Mouse (Mus musculus): ENCODE data around the gene Cela1. TPM values are rescaled to one million over a fixed set of nuclear protein-coding genes. Genes with fewer than 3 reads are reported as not detected.
A peak's percentile ranks its signal among the peaks of the same experiment; 100 is the strongest.

Gene Cela1
- total and polyA plus RNA-seq, 2 experiments from 2014 or later: 2.0 TPM

- H3K9me3 ChIP-seq (ENCODE audit: low read length): no peaks in the 10 kb centered on the region
- H3K4me2 ChIP-seq (ENCODE audit: low read depth, low read length, poor library complexity, severe bottlenecking): peak overlapping the region; percentile 20
- H3K9ac ChIP-seq (replicated peaks; ENCODE audit: low read length, poor library complexity, severe bottlenecking): no peak overlapping the region
- H3K27ac ChIP-seq (ENCODE audit: low read depth, low read length): no peak overlapping the region
- WGBS: 10% methylated on average over 17 of the region's 17 CpGs
- H3K27me3 ChIP-seq (ENCODE audit: insufficient read depth, low read length): 0 out of 2 replicates have a peak, but pooled peaks cover 6% of the 10 kb centered on the region
- ATAC-seq (ENCODE audit: low FRiP score) (no peak), DNase-seq (ENCODE audit: low spot score) (no peak)
- H3K4me3 ChIP-seq (ENCODE audit: low read depth, low read length): no peak overlapping the region
- TF ChIP-seq CTCF (IDR thresholded peaks at IDR 0.05): no peak
- H3K36me3 ChIP-seq (ENCODE audit: insufficient read depth, low read length): no peaks in the 10 kb centered on the region
- no peaks in the 10 kb centered on the region; the same call in 1 of the 2 replicates for H3K4me1 ChIP-seq (ENCODE audit: insufficient read depth, low read length)
Measured at GRCm38 (mm10) chr15:100703913-100704312, 16.2 kb upstream of the Cela1 start.

DNA sequence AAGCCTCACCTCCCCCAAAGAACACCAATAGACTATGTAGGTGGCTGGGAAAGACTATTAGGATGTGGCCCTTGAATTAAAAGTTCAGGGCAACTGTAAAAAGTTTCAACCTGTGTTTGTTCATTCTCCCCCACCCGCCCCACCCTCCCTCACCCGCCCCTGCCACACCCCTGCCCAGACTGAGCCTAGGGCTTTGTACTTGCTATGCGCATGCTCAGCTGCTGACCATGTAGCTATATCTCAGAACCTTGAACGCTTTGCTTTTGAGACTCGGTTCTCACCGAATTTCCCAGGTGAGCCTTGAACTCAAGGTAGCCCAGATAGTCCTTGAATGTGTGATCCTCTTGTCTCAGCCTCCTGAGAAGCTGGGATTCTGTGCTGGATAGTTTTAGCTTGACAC is 14.1 kb upstream of the Cela1 start:
- ATAC-seq (ENCODE audit: low FRiP score) (no peak), DNase-seq (ENCODE audit: low spot score) (no peak)
- WGBS: 80% methylated on average over 6 of the region's 6 CpGs
- H3K4me2 ChIP-seq (ENCODE audit: low read depth, low read length, poor library complexity, severe bottlenecking): no peak overlapping the region
- no peaks in the 10 kb centered on the region; the same call in 1 of the 2 replicates for H3K4me1 ChIP-seq (ENCODE audit: insufficient read depth, low read length)
- no peak overlapping the region for H3K4me3 ChIP-seq (ENCODE audit: low read depth, low read length)
- H3K27me3 ChIP-seq (ENCODE audit: insufficient read depth, low read length): 0 out of 2 replicates have a peak, but pooled peaks cover 6% of the 10 kb centered on the region
- no peak overlapping the region for H3K27ac ChIP-seq (ENCODE audit: low read depth, low read length)
- TF ChIP-seq CTCF (IDR thresholded peaks at IDR 0.05): no peak
- no peaks in the 10 kb centered on the region for H3K9me3 ChIP-seq (ENCODE audit: low read length)
- no peaks in the 10 kb centered on the region for H3K36me3 ChIP-seq (ENCODE audit: insufficient read depth, low read length)
- no peak overlapping the region for H3K9ac ChIP-seq (replicated peaks; ENCODE audit: low read length, poor library complexity, severe bottlenecking)

- TF ChIP-seq CTCF (IDR thresholded peaks at IDR 0.05): no peak
Measured at GRCm38 (mm10) chr15:100701108-100701507, 13.4 kb upstream of the Cela1 start.

GRCm38 (mm10) chr15:100700424-100700823 is 12.7 kb upstream of the Cela1 start:
- Histone ChIP-seq H3K4me3 (ENCODE audit: low read depth, low read length) (no peak overlapping the region), H3K9me3 (ENCODE audit: low read length) (no peaks in the 10 kb centered on the region), H3K9ac (replicated peaks; ENCODE audit: low read length, poor library complexity, severe bottlenecking) (no peak overlapping the region), H3K27ac (ENCODE audit: low read depth, low read length) (no peak overlapping the region), H3K27me3 (ENCODE audit: insufficient read depth, low read length) (0 out of 2 replicates have a peak, but pooled peaks cover 6% of the 10 kb centered on the region), H3K4me2 (ENCODE audit: low read depth, low read length, poor library complexity, severe bottlenecking) (no peak overlapping the region), H3K4me1 (ENCODE audit: insufficient read depth, low read length) (no peaks in the 10 kb centered on the region; the same call in 1 of the 2 replicates), H3K36me3 (ENCODE audit: insufficient read depth, low read length) (no peaks in the 10 kb centered on the region)
- TF ChIP-seq CTCF (IDR thresholded peaks at IDR 0.05): no peak
- WGBS: 85% methylated on average over 5 of the region's 5 CpGs
- DNase-seq (ENCODE audit: low spot score) (no peak), ATAC-seq (ENCODE audit: low FRiP score) (no peak)

More at GRCm38 (mm10) chr15:100701108-100701507, 13.4 kb upstream of the Cela1 start:
- WGBS: 61% methylated on average over 10 of the region's 10 CpGs
- Histone ChIP-seq H3K4me3 (ENCODE audit: low read depth, low read length) (no peak overlapping the region), H3K9me3 (ENCODE audit: low read length) (no peaks in the 10 kb centered on the region), H3K4me1 (ENCODE audit: insufficient read depth, low read length) (no peaks in the 10 kb centered on the region; the same call in 1 of the 2 replicates), H3K27me3 (ENCODE audit: insufficient read depth, low read length) (0 out of 2 replicates have a peak, but pooled peaks cover 6% of the 10 kb centered on the region), H3K27ac (ENCODE audit: low read depth, low read length) (no peak overlapping the region), H3K9ac (replicated peaks; ENCODE audit: low read length, poor library complexity, severe bottlenecking) (no peak overlapping the region), H3K4me2 (ENCODE audit: low read depth, low read length, poor library complexity, severe bottlenecking) (no peak overlapping the region), H3K36me3 (ENCODE audit: insufficient read depth, low read length) (no peaks in the 10 kb centered on the region)
- no peak for ATAC-seq (ENCODE audit: low FRiP score)
- DNase-seq (ENCODE audit: low spot score): no peak

DNA sequence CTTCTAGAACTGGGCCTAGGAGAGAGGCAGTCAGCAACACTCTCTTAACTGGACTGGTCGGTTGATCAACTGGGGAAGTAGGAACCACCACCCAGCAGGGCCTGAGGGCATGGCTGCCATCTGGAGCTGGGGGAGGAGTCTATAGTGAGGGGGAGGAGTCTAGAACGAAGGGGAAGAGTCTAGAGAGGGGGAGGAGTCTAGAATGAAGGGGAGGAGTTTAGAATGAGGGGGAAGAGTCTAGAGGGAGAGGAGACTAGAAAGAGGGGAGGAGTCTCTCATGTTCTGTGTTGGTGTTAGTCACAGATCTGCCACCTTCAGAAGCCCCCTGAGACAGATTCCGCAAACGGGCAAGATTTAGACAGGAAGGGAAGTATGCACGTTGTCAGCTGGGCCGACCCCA is 11.7 kb upstream of the Cela1 start:
- Histone ChIP-seq H3K27me3 (ENCODE audit: insufficient read depth, low read length) (0 out of 2 replicates have a peak, but pooled peaks cover 3% of the 10 kb centered on the region), H3K36me3 (ENCODE audit: insufficient read depth, low read length) (no peaks in the 10 kb centered on the region), H3K4me3 (ENCODE audit: low read depth, low read length) (no peak overlapping the region), H3K4me1 (ENCODE audit: insufficient read depth, low read length) (no peaks in the 10 kb centered on the region; the same call in 1 of the 2 replicates), H3K27ac (ENCODE audit: low read depth, low read length) (no peak overlapping the region), H3K4me2 (ENCODE audit: low read depth, low read length, poor library complexity, severe bottlenecking) (no peak overlapping the region), H3K9ac (replicated peaks; ENCODE audit: low read length, poor library complexity, severe bottlenecking) (no peak overlapping the region), H3K9me3 (ENCODE audit: low read length) (no peaks in the 10 kb centered on the region)
- 70% methylated on average over 6 of the region's 6 CpGs for WGBS
- DNase-seq (ENCODE audit: low spot score): no peak
- TF ChIP-seq CTCF (IDR thresholded peaks at IDR 0.05): no peak
- ATAC-seq (ENCODE audit: low FRiP score): no peak

DNA sequence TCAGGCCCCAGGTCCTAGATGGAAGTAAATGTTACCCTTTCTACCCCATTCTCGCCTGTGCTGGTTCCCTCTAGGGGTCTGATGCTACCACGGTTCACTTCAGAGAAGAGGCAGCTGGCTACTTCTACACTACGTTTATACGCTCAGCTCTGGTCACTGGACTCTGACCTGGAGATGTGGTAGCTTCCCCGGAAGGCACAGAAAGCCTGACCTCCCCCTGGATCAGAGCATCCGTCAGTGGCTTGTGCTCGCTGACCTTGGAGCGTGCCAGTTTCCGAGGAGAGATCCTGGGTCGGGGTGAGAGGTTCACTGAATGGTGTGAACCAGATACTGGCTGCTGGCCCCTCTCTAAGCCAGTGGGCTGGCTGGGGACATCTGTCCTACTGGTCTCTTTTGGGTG is 10.4 kb upstream of the Cela1 start:
- TF ChIP-seq CTCF (IDR thresholded peaks at IDR 0.05): no peak
- whole genome bisulfite sequencing: 81% methylated on average over 10 of the region's 10 CpGs
- H3K27me3 ChIP-seq (ENCODE audit: insufficient read depth, low read length): no peaks in the 10 kb centered on the region
- no peaks in the 10 kb centered on the region for H3K4me1 ChIP-seq (ENCODE audit: insufficient read depth, low read length)
- DNase-seq (ENCODE audit: low spot score): no peak
- no peak overlapping the region for H3K27ac ChIP-seq (ENCODE audit: low read depth, low read length)
- H3K9me3 ChIP-seq (ENCODE audit: low read length): no peaks in the 10 kb centered on the region
- no peak overlapping the region for H3K9ac ChIP-seq (replicated peaks; ENCODE audit: low read length, poor library complexity, severe bottlenecking)
- ATAC-seq (ENCODE audit: low FRiP score): no peak
- no peak overlapping the region for H3K4me3 ChIP-seq (ENCODE audit: low read depth, low read length)
- H3K4me2 ChIP-seq (ENCODE audit: low read depth, low read length, poor library complexity, severe bottlenecking): no peak overlapping the region
- no peaks in the 10 kb centered on the region for H3K36me3 ChIP-seq (ENCODE audit: insufficient read depth, low read length)

Data from midbrain, postnatal 0 days (tissue).